ENCODE assay signal across 20 mouse cellular contexts in the genomic region with DNA sequence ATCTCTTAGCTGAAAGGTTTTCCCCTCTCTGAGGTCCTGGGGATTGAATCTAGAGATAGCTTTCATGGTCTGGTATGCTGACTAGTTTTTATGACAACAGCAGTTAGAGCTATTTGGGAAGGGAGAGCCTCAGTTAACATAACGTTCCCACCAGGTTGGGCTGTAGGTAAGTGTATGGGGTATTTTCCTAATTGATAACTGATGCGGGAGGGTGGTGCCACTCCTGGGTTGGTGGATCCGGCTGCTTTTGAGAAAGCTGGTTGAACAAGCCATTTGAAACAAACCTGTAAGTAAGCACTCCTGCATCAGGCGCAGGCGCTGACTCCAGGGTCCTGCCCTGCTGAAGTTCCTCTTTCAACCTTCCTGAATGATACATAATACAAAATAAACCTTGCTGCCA. TPM values are rescaled to one million over a fixed set of nuclear protein-coding genes. Genes with fewer than 3 reads are reported as not detected.
DNase-seq lines count a peak whose midpoint lies in the region; ATAC-seq lines count a peak whose summit lies in the region.
"Had no signal": no experiment of that assay in that cellular context is flagged by ENCODE, and none has a peak within 500 bp of the region (broad histone marks: within the 10 kb centered on the region; RNA-seq: fewer than 3 reads in every experiment).

No protein-coding gene starts in this region.

- no peaks in the 10 kb centered on the region for H3K36me3 ChIP-seq in liver, embryonic 12.5 days
- H3K36me3 ChIP-seq: embryonic facial prominence, embryonic 15.5 days; hindbrain, embryonic 15.5 days; limb, embryonic 13.5 days had no signal

- peak overlapping the region; percentile 84 for H3K9ac ChIP-seq in liver, embryonic 12.5 days
- H3K9ac ChIP-seq: embryonic facial prominence, embryonic 15.5 days; hindbrain, embryonic 15.5 days; limb, embryonic 13.5 days had no signal

- peaks cover 28% of the 10 kb centered on the region for H3K27me3 ChIP-seq in liver, embryonic 12.5 days (replicated peaks)

- peaks cover 92% of the 10 kb centered on the region for H3K4me1 ChIP-seq in liver, embryonic 12.5 days

- peak overlapping the region; percentile 99 for H3K27ac ChIP-seq in liver, embryonic 12.5 days
- H3K27ac ChIP-seq: embryonic facial prominence, embryonic 15.5 days; hindbrain, embryonic 15.5 days; limb, embryonic 13.5 days had no signal

- H3K4me2 ChIP-seq in liver, embryonic 12.5 days: peak overlapping the region; percentile 86
- H3K4me2 ChIP-seq: embryonic facial prominence, embryonic 15.5 days; limb, embryonic 13.5 days had no signal

- H3K9me3 ChIP-seq in liver, embryonic 12.5 days (replicated peaks): no peaks in the 10 kb centered on the region
- H3K9me3 ChIP-seq: embryonic facial prominence, embryonic 15.5 days; hindbrain, embryonic 15.5 days; limb, embryonic 13.5 days had no signal

- peak overlapping the region; percentile 47 for H3K4me3 ChIP-seq in liver, embryonic 12.5 days
- H3K4me3 ChIP-seq: embryonic facial prominence, embryonic 15.5 days; hindbrain, embryonic 15.5 days; limb, embryonic 13.5 days had no signal

- 21% methylated on average over 5 of the region's 5 CpGs for WGBS in liver, embryonic 12.5 days (ENCODE audit: insufficient replicate concordance)

- intact Hi-C loops in gastrocnemius, postnatal 36 days (cut with DNase I): no loop called here

- ATAC-seq in liver, embryonic 12.5 days: peak; percentile 48
- ATAC-seq: CD4-positive, CD25-positive, alpha-beta regulatory T cell, adult 4 months; forebrain, embryonic 14.5 days had no signal

- peak; percentile 37 for DNase-seq in spleen, adult 12 weeks (ENCODE audit: low spot score)
- no peak for DNase-seq in spleen, adult 18-20 months
- DNase-seq in c-Kit-negative CD71-positive TER-119-positive erythroid progenitor cells, embryonic 14.5 days (ENCODE audit: low read depth, low spot score): peak; percentile 69
- DNase-seq in spleen, postnatal 36 days (ENCODE audit: low spot score in 2 of 2): peak; percentile 27 to 57
- no peak for DNase-seq in gastrocnemius, postnatal 36 days
- no peak for DNase-seq in left cerebral cortex, adult 11 months (ENCODE audit: low spot score)
- no peak for DNase-seq in adrenal gland, postnatal 10 days
- DNase-seq: adrenal gland, postnatal 25 days; cerebellum, adult 9-10 months; kidney, adult 18-20 months; kidney, postnatal 25 days; layer of hippocampus, adult 9-11 months; lung, postnatal 10 days; thymus, postnatal 4 days had no signal

RNA-seq across cellular contexts. Expression of gene Cpeb3, which starts 28.9 kb away (rescaled TPM):
- polyA plus RNA-seq in liver, embryonic 12.5 days (2016; fragmentation: Nextera tagmentation; extraction: Ambion mirVana): 2.6 and 3.2 TPM in 2 replicates
- total RNA-seq in gastrocnemius, postnatal 36 days (2021): 10 to 100 TPM; 47.6 to 50.2 TPM
- total RNA-seq in adrenal gland, postnatal 10 days (2021): 10 to 100 TPM; 14.2 to 26.8 TPM
- polyA plus RNA-seq: CD4-positive, CD25-positive, alpha-beta regulatory T cell, adult 4 months had no signal

RNA-seq across cellular contexts. Expression of gene March5, which starts 30.0 kb away (rescaled TPM):
- 159 and 164 TPM in 2 replicates for polyA plus RNA-seq in liver, embryonic 12.5 days (2016; fragmentation: Nextera tagmentation; extraction: Ambion mirVana)
- total RNA-seq in gastrocnemius, postnatal 36 days (2021): 10 to 100 TPM; 74.6 to 75.2 TPM
- 100 to 1,000 TPM; 145 to 152 TPM for total RNA-seq in adrenal gland, postnatal 10 days (2021)

Comparison
In these comparisons a context has a peak if more than half of its experiments do, and no peak if none do; other contexts are left out.
1. DNase-seq: peak in spleen, adult 12 weeks (single experiment), c-Kit-negative CD71-positive TER-119-positive erythroid progenitor cells, embryonic 14.5 days (single experiment) and spleen, postnatal 36 days (2 of 2); none in spleen, adult 18-20 months (0 of 2), gastrocnemius, postnatal 36 days (0 of 2), left cerebral cortex, adult 11 months (single experiment) and adrenal gland, postnatal 10 days (single experiment).